Mouse (Mus musculus) heart, embryonic 14.5 days (tissue): Measurements from ENCODE around the gene Galntl5. TPM values are rescaled to one million over a fixed set of nuclear protein-coding genes. Genes with fewer than 3 reads are reported as not detected.
"Not testable (repeated sequence)": the region's sequence is repeated elsewhere in the genome, so short reads cannot be mapped to it uniquely, and the experiment has no call there.

Experiments used
- ATAC-seq: fragments of 200-750 bp; cut with Nextera tagmentation; 2 replicates; pipeline ENCODE4 v1.8.0; 2017; ENCODE audit warnings: low read depth, moderate TSS enrichment; ENCODE audit not compliant: insufficient number of reproducible peaks, insufficient read depth, low FRiP score
- H3K27ac ChIP-seq, 2 experiments: fragments of 200-500 bp in 1 of 2; fragments of 300-500 bp in 1 of 2; sonication (generic) in 1 of 2; replicated peaks in 1 of 2; 2 replicates each; pipeline ENCODE4 v1.5.1; 2012 to 2014; ENCODE audit warnings: low read depth in 2 of 2, low read length in 2 of 2, control low read depth in 1 of 2, mild to moderate bottlenecking in 1 of 2, mixed read lengths in 1 of 2; ENCODE audit not compliant: control insufficient read depth in 1 of 2, insufficient read depth in 1 of 2
- H3K27me3 ChIP-seq: fragments of 300-500 bp; sonication (generic); 2 replicates; pipeline ENCODE4 v1.6.1; 2014; ENCODE audit warnings: mild to moderate bottlenecking, low read length, control low read depth; ENCODE audit not compliant: control insufficient read depth, insufficient read depth
- H3K36me3 ChIP-seq: fragments of 300-500 bp; sonication (generic); 2 replicates; pipeline ENCODE4 v1.6.1; 2014; ENCODE audit warnings: mild to moderate bottlenecking, control low read depth, low read length, mixed read lengths; ENCODE audit not compliant: control insufficient read depth, insufficient read depth
- H3K4me1 ChIP-seq, 2 experiments: fragments of 200-500 bp in 1 of 2; fragments of 300-500 bp in 1 of 2; sonication (generic) in 1 of 2; 2 replicates each; pipeline ENCODE4 v1.6.1; 2012 to 2014; ENCODE audit warnings: low read length in 2 of 2, control low read depth in 1 of 2, mixed read lengths in 1 of 2; ENCODE audit not compliant: control insufficient read depth in 2 of 2, insufficient read depth in 2 of 2
- H3K4me2 ChIP-seq: fragments of 300-500 bp; sonication (generic); 2 replicates; pipeline ENCODE4 v1.6.1; 2014; ENCODE audit warnings: mild to moderate bottlenecking, low read length
- H3K4me3 ChIP-seq, 2 experiments: fragments of 200-500 bp in 1 of 2; fragments of 300-500 bp in 1 of 2; sonication (generic) in 1 of 2; 2 replicates each; pipeline ENCODE4 v1.5.1; 2012 to 2014; ENCODE audit warnings: low read length in 2 of 2, mild to moderate bottlenecking in 2 of 2, control low read depth in 1 of 2, low read depth in 1 of 2, moderate library complexity in 1 of 2; ENCODE audit not compliant: control insufficient read depth in 1 of 2, insufficient read depth in 1 of 2
- H3K9ac ChIP-seq: fragments of 300-500 bp; sonication (generic); 2 replicates; pipeline ENCODE4 v1.6.1; 2014; ENCODE audit warnings: mild to moderate bottlenecking, low read length
- H3K9me3 ChIP-seq: fragments of 300-500 bp; sonication (generic); 2 replicates; pipeline ENCODE4 v1.6.1; 2016; ENCODE audit warnings: low read length, control low read depth; ENCODE audit not compliant: control insufficient read depth
- WGBS: fragments of 180-500 bp; shearing (Covaris S2); extraction: QIAGEN DNeasy Blood & Tissue Kit; methylation state at CpG from one replicate; pipeline ENCODE4 v1.1.7; 2014; 5-methylcytosine and 5-hydroxymethylcytosine counted together
- polyA plus RNA-seq: library from polyadenylated mRNA; unstranded; fragments of >200 nt; fragmentation: Nextera tagmentation; extraction: Ambion mirVana; gene quantifications from 2 replicates; pipeline ENCODE4 v1.2.1, GENCODE M21; 2014

Gene Galntl5
- polyA plus RNA-seq, 1 experiment from 2014 or later, result not detected

DNA sequence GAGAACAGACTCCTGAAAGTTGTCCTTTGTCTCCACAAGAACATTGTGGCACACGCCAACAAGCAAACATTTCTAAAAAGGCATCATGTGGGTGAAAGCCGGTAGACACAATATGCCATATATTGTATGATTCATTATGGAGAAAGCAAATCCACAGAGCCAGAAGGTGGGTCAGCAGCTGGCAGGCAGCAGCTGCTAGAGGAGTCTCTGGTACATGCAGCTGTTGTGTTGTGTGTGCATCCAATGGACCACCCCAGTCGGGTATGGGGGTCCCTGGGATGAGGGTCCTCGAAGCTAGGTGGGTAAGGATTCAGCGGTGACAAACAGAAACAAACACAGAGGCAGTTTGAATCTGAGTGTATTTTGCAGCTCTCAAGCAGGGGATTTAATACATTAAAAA lies 3.3 kb upstream of the Galntl5 start:
- not testable (repeated sequence) for H3K4me3 ChIP-seq, ATAC-seq, H3K9ac ChIP-seq, H3K4me2 ChIP-seq, H3K4me1 ChIP-seq, H3K27ac ChIP-seq, H3K36me3 ChIP-seq, H3K27me3 ChIP-seq
- WGBS, result 86% methylated on average over 5 of the region's 5 CpGs
- peaks cover 13% of the 10 kb centered on the region for H3K9me3 ChIP-seq

DNA sequence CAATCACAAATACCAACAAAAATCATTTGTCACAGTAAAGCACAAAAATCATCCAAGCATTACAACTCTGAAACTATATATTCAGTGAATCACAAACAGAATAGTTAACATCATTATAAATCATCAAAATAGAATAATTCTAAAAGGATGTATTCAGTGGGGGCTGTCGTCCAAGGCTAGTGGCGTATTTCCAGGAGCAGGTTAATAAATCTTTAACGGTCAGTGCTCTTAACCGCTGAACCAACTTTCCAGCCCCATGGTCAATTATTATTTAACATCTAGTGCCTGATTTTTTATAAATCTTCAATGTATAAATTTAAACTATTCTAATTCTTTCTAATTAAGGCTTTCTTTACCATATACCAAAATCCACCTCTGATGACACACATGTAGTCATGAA lies 2.7 kb upstream of the Galntl5 start:
- not testable (repeated sequence) for H3K4me2 ChIP-seq, H3K27me3 ChIP-seq, H3K27ac ChIP-seq, H3K9me3 ChIP-seq, H3K9ac ChIP-seq, H3K4me1 ChIP-seq, H3K4me3 ChIP-seq, H3K36me3 ChIP-seq, ATAC-seq
- WGBS, result 94% methylated on average over 4 of the region's 4 CpGs

DNA sequence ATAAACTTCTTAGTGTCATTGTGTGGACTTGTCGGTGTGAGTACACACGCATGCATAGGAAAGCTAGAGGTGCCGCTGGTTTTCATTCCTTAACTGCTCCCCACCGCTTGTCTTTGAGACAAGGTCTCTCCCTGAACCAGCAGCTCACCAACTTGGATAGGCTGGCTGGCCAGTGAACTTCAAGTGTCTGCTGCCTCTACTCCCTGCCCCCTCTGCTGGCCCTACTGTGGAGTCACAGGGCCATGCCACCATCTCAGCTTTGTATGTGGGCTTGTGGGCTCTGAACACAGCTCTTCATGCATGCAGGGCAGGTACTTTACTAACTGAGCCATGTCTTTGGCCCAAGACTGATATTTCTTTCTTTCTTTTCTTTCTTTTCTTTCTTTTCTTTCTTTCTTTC lies 2.0 kb upstream of the Galntl5 start:
- Histone ChIP-seq H3K4me3 (no peak overlapping the region), H3K9ac (no peak overlapping the region), H3K9me3 (peaks cover 4% of the 10 kb centered on the region; the same call in 1 of the 2 replicates), H3K36me3 (no peaks in the 10 kb centered on the region), H3K4me2 (no peak overlapping the region), H3K27me3 (no peaks in the 10 kb centered on the region), H3K27ac (no peak overlapping the region), H3K4me1 (peaks cover 0 to 2% of the 10 kb centered on the region in 2 experiments; a peak in 2 of 4 replicates)
- WGBS, result 90% methylated on average over 4 of the region's 4 CpGs
- no peak for ATAC-seq

DNA sequence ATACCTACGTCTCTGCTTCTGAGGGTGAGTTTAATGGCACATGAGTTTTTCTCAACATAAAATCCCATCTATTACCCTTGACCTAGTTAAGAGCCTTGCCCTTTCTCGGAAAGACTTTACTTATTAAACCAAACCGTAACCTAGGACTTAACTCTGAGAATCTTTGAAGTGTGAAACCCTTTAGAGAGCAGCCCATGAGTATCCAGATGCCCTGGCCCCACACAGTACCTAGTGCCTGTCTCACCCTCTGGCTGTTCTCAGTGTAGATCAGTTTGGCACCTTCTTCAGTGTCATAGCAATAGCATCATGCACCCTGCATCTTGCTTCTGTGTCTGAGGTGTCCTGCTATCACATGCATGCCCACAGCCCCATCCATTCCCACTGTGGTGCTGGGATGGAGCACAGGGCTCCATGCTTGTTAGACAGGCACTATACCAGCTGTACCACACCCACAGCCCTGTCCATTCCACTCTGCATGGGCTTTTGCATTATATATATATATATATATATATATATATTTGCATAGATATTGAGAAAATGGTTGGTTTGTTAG lies 1.2 kb upstream of the Galntl5 start:
- H3K27ac ChIP-seq, result no peak overlapping the region
- ATAC-seq, result no peak
- no peak overlapping the region for H3K4me3 ChIP-seq
- peaks cover 0 to 2% of the 10 kb centered on the region in 2 experiments; a peak in 2 of 4 replicates for H3K4me1 ChIP-seq
- H3K27me3 ChIP-seq, result no peaks in the 10 kb centered on the region
- no peak overlapping the region for H3K9ac ChIP-seq
- H3K9me3 ChIP-seq, result peaks cover 2% of the 10 kb centered on the region; the same call in 1 of the 2 replicates
- no peak overlapping the region for H3K4me2 ChIP-seq
- H3K36me3 ChIP-seq, result no peaks in the 10 kb centered on the region
- 85% methylated on average over 3 of the region's 3 CpGs for WGBS

DNA sequence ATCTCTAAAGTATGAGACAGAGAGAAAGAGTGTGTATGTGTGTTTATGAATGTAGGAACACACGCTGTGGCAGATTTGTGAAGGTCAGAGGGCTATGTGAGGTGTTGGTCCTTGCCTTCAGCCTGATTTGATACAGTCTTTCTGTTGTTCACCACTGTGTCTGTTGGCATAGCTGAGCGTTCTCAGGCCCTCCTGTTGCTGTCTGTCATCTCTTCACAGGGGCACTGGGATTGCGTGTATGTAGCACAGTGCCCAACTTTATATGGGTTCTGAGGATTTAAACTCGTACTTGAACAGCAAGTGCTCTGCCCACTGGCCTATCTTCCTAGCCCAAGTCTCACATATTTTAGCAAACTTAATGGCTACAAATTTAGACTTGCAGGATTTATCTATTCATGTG lies 2.3 kb downstream of the Galntl5 start:
- Histone ChIP-seq H3K27me3 (no peaks in the 10 kb centered on the region), H3K4me3 (no peak overlapping the region), H3K27ac (no peak overlapping the region), H3K4me2 (no peak overlapping the region), H3K36me3 (no peaks in the 10 kb centered on the region), H3K9me3 (no peaks in the 10 kb centered on the region), H3K4me1 (no peaks in the 10 kb centered on the region), H3K9ac (no peak overlapping the region)
- no peak for ATAC-seq
- 85% methylated on average over 4 of the region's 4 CpGs for WGBS

DNA sequence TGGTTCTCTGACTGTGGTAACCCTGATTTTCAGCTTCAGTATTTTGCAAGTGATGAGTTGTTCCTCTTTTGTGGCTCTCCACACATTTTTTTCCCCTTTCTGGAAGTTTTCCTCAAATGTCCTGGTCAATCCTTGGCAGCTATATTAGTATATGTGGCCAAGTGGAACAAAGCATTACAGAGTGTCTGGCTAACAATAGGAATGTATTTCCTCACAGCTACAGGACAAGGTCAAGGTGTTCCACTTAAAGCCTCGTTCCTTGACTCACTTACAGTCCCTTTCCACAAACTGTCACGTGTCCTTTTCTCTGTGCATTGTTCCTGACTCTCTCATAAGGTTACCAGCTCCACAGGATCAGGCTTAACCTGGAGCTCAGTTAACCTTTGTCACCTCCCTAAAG lies 3.3 kb downstream of the Galntl5 start:
- H3K4me2 ChIP-seq, result no peak overlapping the region
- H3K27me3 ChIP-seq, result no peaks in the 10 kb centered on the region
- 24% methylated on average over 2 of the region's 2 CpGs for WGBS

DNA sequence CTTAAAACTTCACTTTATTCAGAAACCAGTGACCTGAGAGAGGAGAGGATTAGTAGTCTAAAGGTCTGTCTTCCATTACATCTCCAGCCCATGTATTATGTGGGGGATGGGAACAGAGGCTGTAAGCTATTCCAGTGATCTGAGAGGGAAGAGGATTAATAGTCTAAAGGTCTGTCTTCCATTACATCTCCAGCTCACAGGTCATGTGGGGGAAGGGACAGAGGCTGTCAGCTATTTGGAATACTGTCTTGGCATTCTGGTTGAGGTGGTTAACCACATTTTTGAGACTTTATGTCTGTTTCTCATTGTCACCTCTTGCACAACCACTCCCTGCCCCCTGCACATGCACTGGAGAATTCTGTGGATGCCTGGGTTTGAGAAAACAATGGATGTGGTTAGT lies 6.5 kb downstream of the Galntl5 start:
- Histone ChIP-seq H3K36me3 (no peaks in the 10 kb centered on the region), H3K4me1 (no peaks in the 10 kb centered on the region), H3K27ac (no peak overlapping the region), H3K27me3 (no peaks in the 10 kb centered on the region), H3K9me3 (no peaks in the 10 kb centered on the region), H3K4me3 (no peak overlapping the region), H3K4me2 (no peak overlapping the region), H3K9ac (no peak overlapping the region)
- no peak for ATAC-seq

More for the DNA sequence above, 3.3 kb downstream of the Galntl5 start:
- Histone ChIP-seq H3K27ac (no peak overlapping the region), H3K36me3 (no peaks in the 10 kb centered on the region), H3K4me1 (no peaks in the 10 kb centered on the region), H3K9me3 (no peaks in the 10 kb centered on the region), H3K9ac (no peak overlapping the region), H3K4me3 (no peak overlapping the region)
- ATAC-seq, result no peak

DNA sequence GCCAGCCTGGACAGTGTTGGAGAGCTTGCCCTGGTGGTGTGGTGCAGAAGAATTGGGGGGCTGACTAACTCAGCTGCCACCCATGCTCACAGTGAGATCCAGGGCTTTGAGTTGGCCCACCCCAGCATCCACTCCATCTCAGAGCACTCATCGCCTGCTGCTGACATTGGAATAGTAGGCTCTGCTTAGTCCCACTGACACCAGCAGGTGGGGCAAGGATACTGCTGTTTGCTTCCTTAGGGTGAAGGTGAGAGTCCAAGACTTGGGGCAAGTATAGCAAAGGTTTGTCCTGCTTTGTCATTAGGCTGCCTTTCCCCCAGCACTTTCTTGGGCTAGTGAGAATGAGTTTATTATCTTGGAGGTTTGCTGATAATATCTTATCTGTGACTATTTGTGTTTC lies 7.5 kb downstream of the Galntl5 start:
- no peak for ATAC-seq
- no peak overlapping the region for H3K4me2 ChIP-seq
- H3K36me3 ChIP-seq, result no peaks in the 10 kb centered on the region
- H3K9ac ChIP-seq, result no peak overlapping the region
- WGBS, result 25% methylated on average over 1 of the region's 1 CpGs
- H3K9me3 ChIP-seq, result no peaks in the 10 kb centered on the region
- no peak overlapping the region for H3K27ac ChIP-seq
- H3K4me1 ChIP-seq, result no peaks in the 10 kb centered on the region
- no peaks in the 10 kb centered on the region for H3K27me3 ChIP-seq
- no peak overlapping the region for H3K4me3 ChIP-seq
